Mouse (Mus musculus) heart, embryonic 10.5 days (tissue): ENCODE data around the gene Tkt. TPM values are rescaled to one million over a fixed set of nuclear protein-coding genes. Genes with fewer than 3 reads are reported as not detected.
A peak's percentile ranks its signal among the peaks of the same experiment; 100 is the strongest.
"Not testable (repeated sequence)": the region's sequence is repeated elsewhere in the genome, so short reads cannot be mapped to it uniquely, and the experiment has no call there.

Experiments used
- DNase-seq: peaks from one replicate; pipeline ENCODE4 v3.0.0-alpha.2; 2017; ENCODE audit warnings: low spot score
- H3K27ac ChIP-seq: fragments of 300-500 bp; sonication (generic); 2 replicates; pipeline ENCODE4 v1.5.1; 2016; ENCODE audit warnings: mild to moderate bottlenecking
- H3K27me3 ChIP-seq: fragments of 300-500 bp; sonication (generic); 2 replicates; pipeline ENCODE4 v1.6.1; 2016; ENCODE audit warnings: mild to moderate bottlenecking; ENCODE audit not compliant: poor library complexity, insufficient read depth, severe bottlenecking
- H3K36me3 ChIP-seq: fragments of 300-500 bp; sonication (generic); 2 replicates; pipeline ENCODE4 v1.6.1; 2016; ENCODE audit warnings: mild to moderate bottlenecking, moderate library complexity
- H3K4me1 ChIP-seq: fragments of 300-500 bp; sonication (generic); 2 replicates; pipeline ENCODE4 v1.6.1; 2016; ENCODE audit warnings: mild to moderate bottlenecking
- H3K4me3 ChIP-seq: fragments of 300-500 bp; sonication (generic); 2 replicates; pipeline ENCODE4 v1.5.1; 2016; ENCODE audit warnings: mild to moderate bottlenecking, moderate library complexity
- H3K9me3 ChIP-seq: fragments of 300-500 bp; sonication (generic); 2 replicates; pipeline ENCODE4 v1.6.1; 2016; ENCODE audit warnings: mild to moderate bottlenecking, moderate library complexity
- WGBS: fragments of 180-500 bp; shearing (Covaris S2); methylation state at CpG from one replicate; pipeline ENCODE4 v1.1.7; 2016; 5-methylcytosine and 5-hydroxymethylcytosine counted together
- polyA plus RNA-seq: library from polyadenylated mRNA; unstranded; fragments of >200 nt; fragmentation: Nextera tagmentation; extraction: Ambion mirVana; gene quantifications from 2 replicates; pipeline ENCODE4 v1.2.1, GENCODE M21; 2016

Gene Tkt
- polyA plus RNA-seq, 1 experiment from 2014 or later: 199 TPM

- DNase-seq: no peak
- WGBS: 78% methylated on average over 6 of the region's 6 CpGs
- H3K27me3 ChIP-seq: no peaks in the 10 kb centered on the region
- no peak overlapping the region for H3K27ac ChIP-seq
- no peak overlapping the region for H3K4me3 ChIP-seq
- no peaks in the 10 kb centered on the region for H3K9me3 ChIP-seq
- peaks cover 8% of the 10 kb centered on the region; the same call in 1 of the 2 replicates for H3K4me1 ChIP-seq
- H3K36me3 ChIP-seq: 0 out of 2 replicates have a peak, but pooled peaks cover 2% of the 10 kb centered on the region
These were observed 14.2 kb upstream of the Tkt start for GRCm38 (mm10) chr14:30533780-30534450.

DNA sequence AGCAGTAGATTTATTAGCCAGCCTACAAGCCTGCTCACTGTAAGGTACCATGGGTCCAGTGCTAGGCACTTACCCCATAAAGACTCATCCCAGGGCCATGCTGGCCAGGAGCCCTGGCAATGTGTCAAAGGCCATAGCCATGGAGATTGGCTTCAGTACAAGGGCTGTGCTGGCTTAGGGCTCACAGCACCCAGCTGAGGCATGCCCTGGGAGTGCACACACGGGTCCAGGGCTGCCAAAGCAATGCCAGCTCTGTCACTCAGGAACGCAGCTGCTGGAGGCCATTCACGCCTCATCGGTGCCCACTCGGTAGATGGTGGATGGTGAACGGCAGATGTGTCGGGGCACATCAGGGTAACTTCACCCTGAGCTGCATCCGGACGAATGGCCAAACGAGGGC, 6.6 kb upstream of the Tkt start:
- no peak overlapping the region for H3K27ac ChIP-seq
- H3K36me3 ChIP-seq: no peaks in the 10 kb centered on the region
- no peak overlapping the region for H3K4me3 ChIP-seq
- 75% methylated on average over 10 of the region's 10 CpGs for WGBS
- H3K9me3 ChIP-seq: no peaks in the 10 kb centered on the region
- DNase-seq: no peak
- 0 out of 2 replicates have a peak, but pooled peaks cover 3% of the 10 kb centered on the region for H3K27me3 ChIP-seq
- H3K4me1 ChIP-seq: peaks cover 10% of the 10 kb centered on the region; the same call in 1 of the 2 replicates

DNA sequence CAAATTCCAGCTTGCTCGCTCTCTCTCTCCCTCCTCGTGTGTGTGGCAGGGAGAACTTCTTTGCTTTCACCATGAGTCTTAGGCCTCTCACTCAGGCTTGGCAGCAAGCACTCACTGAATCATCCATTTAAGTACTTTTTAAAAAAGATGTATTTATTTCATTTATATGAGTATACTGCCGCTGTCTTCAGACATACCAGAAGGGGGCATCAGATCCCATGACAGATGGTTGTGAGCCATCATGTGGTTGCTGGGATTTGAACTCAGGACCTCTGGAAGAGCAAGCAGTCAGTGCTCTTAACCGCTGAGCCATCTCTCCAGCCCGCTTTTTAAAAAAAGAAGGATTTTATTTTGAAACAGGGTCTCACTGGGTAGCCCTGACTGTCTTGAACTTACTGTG, 4.8 kb upstream of the Tkt start:
- DNase-seq, H3K27ac ChIP-seq, H3K4me3 ChIP-seq, H3K36me3 ChIP-seq, H3K9me3 ChIP-seq, H3K27me3 ChIP-seq: not testable (repeated sequence)
- H3K4me1 ChIP-seq: peaks cover 18% of the 10 kb centered on the region
- WGBS: 83% methylated on average over 5 of the region's 5 CpGs

- no peaks in the 10 kb centered on the region for H3K9me3 ChIP-seq
- H3K4me1 ChIP-seq: peaks cover 50% of the 10 kb centered on the region
- H3K27me3 ChIP-seq: 0 out of 2 replicates have a peak, but pooled peaks cover 3% of the 10 kb centered on the region
- H3K4me3 ChIP-seq: peak overlapping the region; percentile 89
- H3K27ac ChIP-seq: peak overlapping the region; percentile 98
- peaks cover 10% of the 10 kb centered on the region; the same call in 1 of the 2 replicates for H3K36me3 ChIP-seq
- under 1% methylated on average over 69 of the region's 69 CpGs for WGBS
- DNase-seq: peak; percentile 97
These were observed 1.0 kb downstream of the Tkt start for GRCm38 (mm10) chr14:30548965-30549776.

- Histone ChIP-seq H3K27me3 (0 out of 2 replicates have a peak, but pooled peaks cover 3% of the 10 kb centered on the region), H3K4me1 (peaks cover 46% of the 10 kb centered on the region), H3K4me3 (peak overlapping the region; percentile 89), H3K36me3 (peaks cover 16% of the 10 kb centered on the region; the same call in 1 of the 2 replicates), H3K9me3 (no peaks in the 10 kb centered on the region), H3K27ac (peak overlapping the region; percentile 98)
- WGBS: 0% methylated on average over 10 of the region's 10 CpGs
- peak; percentile 80 for DNase-seq
These were observed 1.6 kb downstream of the Tkt start for GRCm38 (mm10) chr14:30549777-30550149.

DNA sequence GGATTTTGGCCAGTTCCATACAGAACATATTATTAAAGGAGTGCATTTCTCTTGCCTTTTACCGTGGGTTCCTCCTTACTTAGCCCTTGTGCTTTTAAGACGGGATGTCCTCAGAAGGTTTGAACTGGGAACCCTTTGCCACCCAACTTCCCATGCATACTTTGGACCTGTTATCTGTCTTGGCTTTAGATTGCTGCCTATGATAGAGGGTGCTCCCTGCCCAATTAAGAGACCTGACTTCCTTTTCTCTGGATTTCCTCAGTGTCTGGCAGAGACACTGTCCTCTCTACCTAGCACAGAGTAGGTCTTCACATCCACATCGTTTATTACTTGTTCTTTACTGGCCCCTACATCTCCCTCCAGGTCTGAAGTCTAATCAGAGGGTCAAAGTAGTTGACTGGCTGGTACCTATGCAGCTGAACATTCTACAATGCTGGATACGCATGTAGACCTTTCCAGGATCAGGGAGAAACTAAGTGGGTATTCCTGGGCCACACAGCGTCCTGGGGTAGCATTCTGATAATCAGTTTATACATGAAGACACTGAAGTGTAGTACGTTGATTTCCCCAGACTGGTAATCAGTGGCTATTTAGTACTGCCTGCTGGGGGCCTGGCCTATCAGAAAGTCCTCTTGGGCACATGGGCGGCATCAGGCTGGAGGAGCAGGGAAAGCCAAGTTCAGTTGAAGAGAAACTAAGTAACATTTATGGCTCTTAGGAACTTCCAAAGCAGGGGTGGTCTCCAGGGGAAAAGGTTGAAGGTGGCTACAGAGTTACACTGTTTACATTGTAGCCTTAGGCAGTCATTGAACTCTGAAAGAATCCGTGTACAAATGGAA, 2.3 kb downstream of the Tkt start:
- 0 out of 2 replicates have a peak, but pooled peaks cover 3% of the 10 kb centered on the region for H3K27me3 ChIP-seq
- peak overlapping the region; percentile 89 for H3K4me3 ChIP-seq
- H3K4me1 ChIP-seq: peaks cover 46% of the 10 kb centered on the region
- H3K27ac ChIP-seq: peak overlapping the region; percentile 98
- no peaks in the 10 kb centered on the region for H3K9me3 ChIP-seq
- peaks cover 21% of the 10 kb centered on the region; the same call in 1 of the 2 replicates for H3K36me3 ChIP-seq
- no peak for DNase-seq
- WGBS: 37% methylated on average over 8 of the region's 8 CpGs

DNA sequence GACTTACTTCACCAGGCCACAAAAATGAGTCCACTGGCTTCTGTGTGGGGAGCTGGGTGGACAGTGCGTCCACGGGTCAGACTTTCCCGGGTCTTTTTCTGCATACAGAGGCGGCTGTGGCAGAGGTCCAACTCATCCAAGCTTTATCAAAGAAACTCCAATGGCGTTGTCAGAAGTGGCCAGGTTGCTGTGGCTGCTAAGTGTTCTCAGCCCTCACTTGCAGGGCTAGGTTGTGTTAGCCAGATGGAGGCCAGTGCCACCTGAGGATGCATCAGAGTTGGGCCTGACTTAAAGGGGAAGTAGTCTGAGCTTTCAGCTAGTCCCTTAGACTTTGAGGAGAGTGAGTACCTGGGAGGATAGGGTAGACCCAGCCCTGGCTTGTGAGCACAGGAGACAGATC, 3.4 kb downstream of the Tkt start:
- Histone ChIP-seq H3K27ac (no peak overlapping the region), H3K9me3 (no peaks in the 10 kb centered on the region), H3K4me1 (peaks cover 46% of the 10 kb centered on the region), H3K36me3 (peaks cover 31% of the 10 kb centered on the region), H3K27me3 (no peaks in the 10 kb centered on the region), H3K4me3 (peak overlapping the region; percentile 89; the same call in 1 of the 2 replicates)
- WGBS: 50% methylated on average over 5 of the region's 5 CpGs
- no peak for DNase-seq

GRCm38 (mm10) chr14:30551981-30552380, 3.8 kb downstream of the Tkt start:
- peaks cover 46% of the 10 kb centered on the region for H3K4me1 ChIP-seq
- DNase-seq: no peak
- H3K4me3 ChIP-seq: no peak overlapping the region
- H3K27ac ChIP-seq: no peak overlapping the region
- no peaks in the 10 kb centered on the region for H3K9me3 ChIP-seq
- H3K36me3 ChIP-seq: peaks cover 36% of the 10 kb centered on the region
- H3K27me3 ChIP-seq: no peaks in the 10 kb centered on the region
- 88% methylated on average over 2 of the region's 2 CpGs for WGBS

GRCm38 (mm10) chr14:30553185-30553584, 5.0 kb downstream of the Tkt start:
- Histone ChIP-seq H3K4me3 (no peak overlapping the region), H3K36me3 (peaks cover 47% of the 10 kb centered on the region), H3K27ac (no peak overlapping the region), H3K4me1 (peaks cover 44% of the 10 kb centered on the region), H3K27me3 (no peaks in the 10 kb centered on the region), H3K9me3 (no peaks in the 10 kb centered on the region)
- no peak for DNase-seq
- WGBS: 89% methylated on average over 4 of the region's 4 CpGs

GRCm38 (mm10) chr14:30556651-30557050, 8.5 kb downstream of the Tkt start:
- no peaks in the 10 kb centered on the region for H3K27me3 ChIP-seq
- H3K9me3 ChIP-seq: no peaks in the 10 kb centered on the region
- H3K4me1 ChIP-seq: peaks cover 12% of the 10 kb centered on the region
- WGBS: 84% methylated on average over 2 of the region's 2 CpGs
- peaks cover 82% of the 10 kb centered on the region for H3K36me3 ChIP-seq
- H3K4me3 ChIP-seq: no peak overlapping the region
- H3K27ac ChIP-seq: no peak overlapping the region
- DNase-seq: no peak

- DNase-seq: no peak
- Histone ChIP-seq H3K27me3 (no peaks in the 10 kb centered on the region), H3K27ac (no peak overlapping the region), H3K9me3 (no peaks in the 10 kb centered on the region), H3K4me3 (no peak overlapping the region), H3K4me1 (peaks cover 11% of the 10 kb centered on the region), H3K36me3 (peaks cover 89% of the 10 kb centered on the region)
- WGBS: 81% methylated on average over 9 of the region's 9 CpGs
These were observed 9.6 kb downstream of the Tkt start for GRCm38 (mm10) chr14:30557730-30558129.

DNA sequence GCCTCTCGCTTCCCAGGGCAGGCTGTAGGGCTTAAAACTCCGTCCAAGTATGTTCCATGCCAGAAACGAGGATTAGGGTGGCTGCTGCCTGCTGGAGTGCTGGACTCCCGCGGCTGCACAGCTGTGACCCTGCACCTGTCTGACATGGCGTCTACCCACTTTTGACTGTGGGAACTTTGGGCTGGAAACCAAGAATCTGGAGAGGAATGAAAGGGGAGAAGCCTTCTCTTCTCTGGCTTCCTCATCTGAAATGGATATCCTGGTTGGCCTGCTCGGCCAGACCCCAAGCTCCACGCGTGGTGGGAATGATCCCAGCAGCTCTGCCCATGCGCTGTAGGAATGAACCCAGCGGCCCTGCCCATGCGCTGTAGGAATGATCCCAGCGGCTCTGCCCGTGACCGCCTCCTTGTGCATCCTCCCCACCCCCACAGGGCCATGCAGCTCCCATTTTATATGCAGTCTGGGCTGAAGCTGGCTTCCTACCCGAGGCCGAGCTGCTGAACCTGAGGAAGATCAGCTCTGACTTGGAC, 11.2 kb downstream of the Tkt start:
- peaks cover 10% of the 10 kb centered on the region for H3K4me1 ChIP-seq
- no peak overlapping the region for H3K4me3 ChIP-seq
- peaks cover 92% of the 10 kb centered on the region for H3K36me3 ChIP-seq
- no peaks in the 10 kb centered on the region for H3K9me3 ChIP-seq
- no peaks in the 10 kb centered on the region for H3K27me3 ChIP-seq
- no peak for DNase-seq
- 89% methylated on average over 17 of the region's 17 CpGs for WGBS
- no peak overlapping the region for H3K27ac ChIP-seq
